Mouse (Mus musculus): ENCODE measurements around the gene Get4.

DNA sequence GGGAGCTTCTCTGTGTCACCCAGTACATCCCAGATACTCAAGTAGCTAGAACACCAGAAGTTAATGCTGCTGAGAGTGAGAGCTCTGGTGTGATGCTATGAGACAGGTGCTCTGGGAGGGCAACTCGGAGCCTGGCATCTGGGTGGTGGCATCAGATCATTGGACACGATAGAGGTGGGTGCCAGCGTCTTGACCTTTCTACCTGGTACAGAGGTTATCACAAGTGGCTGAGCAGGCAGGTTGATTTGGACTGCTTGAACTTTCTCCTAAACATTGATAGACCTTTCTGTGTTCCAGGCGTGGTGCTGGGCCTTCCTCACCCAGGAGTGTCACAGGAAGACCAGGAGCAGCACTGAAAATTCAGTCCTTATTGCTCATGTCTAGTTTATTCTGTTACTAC lies 24.9 kb upstream of the Get4 start:
- TF ChIP-seq CTCF (IDR thresholded peaks at IDR 0.05; ENCODE audit: borderline replicate concordance, insufficient read depth, low read depth, low read length) = no peak
- no peak for TF ChIP-seq POLR2A (IDR thresholded peaks at IDR 0.05; ENCODE audit: borderline replicate concordance, insufficient read depth, low read length)

Data from cerebellum, adult 2 months (tissue).